Mouse (Mus musculus) megakaryocyte, embryonic 14.5 days (primary cell): Measurements from ENCODE around the gene Kdr. TPM values are rescaled to one million over a fixed set of nuclear protein-coding genes. Genes with fewer than 3 reads are reported as not detected.
A peak's percentile ranks its signal among the peaks of the same experiment; 100 is the strongest.

ENCODE experiments used
- H3K27me3 ChIP-seq: replicated peaks from 2 replicates; pipeline ENCODE3; 2012; ENCODE audit warnings: inconsistent platforms
- H3K36me3 ChIP-seq: replicated peaks from 2 replicates; pipeline ENCODE3; 2012; ENCODE audit warnings: low read length, inconsistent platforms, mixed read lengths
- H3K4me1 ChIP-seq: 2 replicates; pipeline ENCODE4 v1.6.1; 2012; ENCODE audit warnings: inconsistent platforms
- H3K4me3 ChIP-seq: replicated peaks from 2 replicates; pipeline ENCODE3; 2012; ENCODE audit warnings: moderate library complexity, mild to moderate bottlenecking, inconsistent platforms
- H3K9me3 ChIP-seq: 2 replicates; pipeline ENCODE4 v1.6.1; 2012; ENCODE audit warnings: inconsistent platforms
- FLI1 ChIP-seq: IDR thresholded peaks from 2 replicates; pipeline ENCODE4 v1.6.1; 2012; ENCODE audit warnings: low read length, inconsistent platforms, mixed read lengths
- GATA1 ChIP-seq: IDR thresholded peaks from 3 replicates; pipeline ENCODE4 v1.6.1; 2012; ENCODE audit warnings: mixed read lengths, low read length, inconsistent platforms, borderline replicate concordance
- polyA plus RNA-seq: library from polyadenylated mRNA; stranded (reverse); fragments of >175 nt; gene quantifications from 2 replicates; pipeline ENCODE4 v1.2.3, GENCODE M21; 2012; ENCODE audit warnings: low replicate concordance; ENCODE audit not compliant: insufficient read depth

Kdr gene
- polyA plus RNA-seq, 1 experiment: 0.45 TPM

GRCm38 (mm10) chr5:75987530-75987929 lies 9.3 kb upstream of the Kdr start:
- TF ChIP-seq GATA1: no peak
- no peak for TF ChIP-seq FLI1
- H3K4me3 ChIP-seq: no peak overlapping the region
- no peaks in the 10 kb centered on the region for H3K36me3 ChIP-seq
- peaks cover 12% of the 10 kb centered on the region for H3K27me3 ChIP-seq
- H3K9me3 ChIP-seq: peaks cover 5% of the 10 kb centered on the region; the same call in 1 of the 2 replicates
- H3K4me1 ChIP-seq: peaks cover 5% of the 10 kb centered on the region; the same call in 1 of the 2 replicates

- Histone ChIP-seq H3K4me3 (no peak overlapping the region), H3K9me3 (peaks cover 12% of the 10 kb centered on the region), H3K27me3 (peaks cover 40% of the 10 kb centered on the region)
Measured at GRCm38 (mm10) chr5:75980521-75981311, 2.5 kb upstream of the Kdr start.

GRCm38 (mm10) chr5:75979108-75979507 lies 850 bp upstream of the Kdr start:
- Histone ChIP-seq H3K36me3 (peaks cover 2% of the 10 kb centered on the region), H3K27me3 (peaks cover 37% of the 10 kb centered on the region), H3K4me3 (peak overlapping the region; percentile 94), H3K4me1 (peaks cover 54% of the 10 kb centered on the region), H3K9me3 (peaks cover 12% of the 10 kb centered on the region)
- TF ChIP-seq GATA1 (no peak), FLI1 (no peak)

More at GRCm38 (mm10) chr5:75980521-75981311, 2.5 kb upstream of the Kdr start:
- Histone ChIP-seq H3K4me1 (peaks cover 39% of the 10 kb centered on the region), H3K36me3 (peaks cover 2% of the 10 kb centered on the region)
- TF ChIP-seq FLI1 (no peak), GATA1 (no peak)

- Histone ChIP-seq H3K4me1 (peaks cover 60% of the 10 kb centered on the region), H3K27me3 (peaks cover 37% of the 10 kb centered on the region), H3K36me3 (peaks cover 6% of the 10 kb centered on the region), H3K9me3 (peaks cover 9% of the 10 kb centered on the region), H3K4me3 (peak overlapping the region; percentile 94)
- TF ChIP-seq GATA1 (no peak), FLI1 (no peak)
Measured at GRCm38 (mm10) chr5:75977441-75978373, 551 bp downstream of the Kdr start.

DNA sequence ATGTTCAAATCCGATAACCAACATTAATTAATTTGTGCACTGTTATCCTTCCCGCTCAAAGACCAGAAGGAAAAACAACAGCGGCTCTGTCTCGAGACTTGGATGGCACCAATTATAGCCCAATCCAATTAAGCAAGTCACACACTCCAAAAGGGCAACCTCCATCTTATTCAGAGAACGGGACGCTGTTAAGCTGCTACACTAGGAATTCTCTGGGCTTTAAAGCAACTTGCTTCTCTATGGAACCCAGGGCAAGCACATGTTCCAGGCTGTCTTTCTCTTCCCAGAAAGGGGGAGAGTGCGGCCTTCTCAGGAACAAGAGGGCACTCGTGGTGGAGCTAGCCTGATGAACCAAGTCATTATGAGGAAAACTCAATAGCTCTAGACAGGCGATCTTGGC lies 1.6 kb downstream of the Kdr start:
- peaks cover 10% of the 10 kb centered on the region for H3K36me3 ChIP-seq
- peak overlapping the region; percentile 53 for H3K4me3 ChIP-seq
- H3K27me3 ChIP-seq: peaks cover 37% of the 10 kb centered on the region
- H3K9me3 ChIP-seq: peaks cover under 1% of the 10 kb centered on the region
- H3K4me1 ChIP-seq: peaks cover 61% of the 10 kb centered on the region
- TF ChIP-seq FLI1 (no peak), GATA1 (no peak)

DNA sequence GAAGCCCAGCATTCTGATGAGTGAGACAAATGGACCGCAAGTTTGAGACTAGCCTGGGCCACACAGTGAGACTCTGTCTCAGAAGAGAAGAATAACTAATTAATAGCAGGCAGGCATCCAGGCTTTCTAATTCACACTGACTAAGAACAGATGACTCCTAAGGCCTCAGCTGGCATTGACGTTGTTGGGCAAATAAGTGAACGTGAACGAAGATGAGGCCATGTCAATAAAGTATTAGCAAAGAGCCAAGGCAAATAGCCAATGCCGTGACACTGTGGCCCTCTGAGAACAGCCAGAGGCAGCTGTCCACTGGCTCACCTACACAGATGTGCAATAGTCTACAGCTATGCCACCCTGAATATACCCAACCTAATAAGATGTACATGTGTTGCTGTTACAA lies 2.9 kb downstream of the Kdr start:
- Histone ChIP-seq H3K4me1 (peaks cover 59% of the 10 kb centered on the region), H3K36me3 (peaks cover 13% of the 10 kb centered on the region), H3K9me3 (no peaks in the 10 kb centered on the region; the same call in 1 of the 2 replicates), H3K4me3 (peak overlapping the region; percentile 44), H3K27me3 (peaks cover 36% of the 10 kb centered on the region)
- TF ChIP-seq FLI1: no peak
- no peak for TF ChIP-seq GATA1

- peaks cover 66% of the 10 kb centered on the region for H3K4me1 ChIP-seq
- H3K27me3 ChIP-seq: peaks cover 34% of the 10 kb centered on the region
- H3K36me3 ChIP-seq: peaks cover 13% of the 10 kb centered on the region
- no peak for TF ChIP-seq FLI1
- TF ChIP-seq GATA1: no peak
- H3K9me3 ChIP-seq: no peaks in the 10 kb centered on the region; the same call in 1 of the 2 replicates
- peak overlapping the region; percentile 66 for H3K4me3 ChIP-seq
Measured at GRCm38 (mm10) chr5:75974543-75975130, 3.6 kb downstream of the Kdr start.

DNA sequence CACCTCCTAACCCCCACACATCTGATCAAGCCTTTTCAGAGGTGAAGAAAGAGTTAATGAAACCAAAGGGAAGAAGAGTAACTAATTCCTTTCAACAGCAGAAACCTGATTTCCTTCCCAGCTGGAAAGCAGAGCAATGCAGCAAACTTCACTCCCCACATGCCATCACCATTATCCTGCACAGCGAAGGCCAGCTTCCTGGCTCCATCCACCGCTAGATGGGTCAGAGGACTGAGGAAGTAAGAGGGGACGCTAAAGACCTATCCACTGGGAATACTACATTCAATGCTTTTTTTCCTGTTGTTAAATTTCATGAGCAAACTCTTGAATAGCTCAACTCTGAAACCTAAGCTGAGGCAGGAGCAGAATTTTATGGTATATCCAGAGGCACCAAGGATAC lies 8.4 kb downstream of the Kdr start:
- no peak overlapping the region for H3K4me3 ChIP-seq
- H3K27me3 ChIP-seq: no peaks in the 10 kb centered on the region
- TF ChIP-seq FLI1 (no peak), GATA1 (no peak)
- no peaks in the 10 kb centered on the region for H3K9me3 ChIP-seq
- H3K36me3 ChIP-seq: peaks cover 44% of the 10 kb centered on the region
- peaks cover 35% of the 10 kb centered on the region for H3K4me1 ChIP-seq

DNA sequence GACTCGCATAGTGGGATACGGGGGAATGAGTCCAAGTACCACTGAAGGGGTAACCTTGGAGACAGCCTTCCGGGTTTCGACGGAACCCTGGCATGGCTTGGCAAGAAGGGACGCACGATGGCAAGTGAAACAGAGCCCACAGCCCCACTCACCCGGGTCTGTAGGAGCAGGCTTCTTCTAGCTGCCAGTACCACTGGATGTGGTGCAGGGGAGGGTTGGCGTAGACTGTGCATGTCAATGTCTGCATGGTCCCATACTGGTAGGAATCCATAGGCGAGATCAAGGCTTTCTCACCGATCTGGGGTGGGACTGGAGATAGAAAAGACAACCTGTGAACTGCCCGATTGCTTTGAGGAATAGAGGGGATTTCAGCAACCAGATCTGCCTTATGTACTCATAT lies 15.7 kb downstream of the Kdr start:
- no peak for TF ChIP-seq FLI1
- peak overlapping the region; percentile 40 for H3K4me3 ChIP-seq
- H3K9me3 ChIP-seq: peaks cover 29% of the 10 kb centered on the region
- peaks cover 73% of the 10 kb centered on the region for H3K36me3 ChIP-seq
- H3K4me1 ChIP-seq: peaks cover 28% of the 10 kb centered on the region
- H3K27me3 ChIP-seq: peaks cover 1% of the 10 kb centered on the region
